Mouse (Mus musculus): Measurements from ENCODE around the gene Fam83d. TPM values are rescaled to one million over a fixed set of nuclear protein-coding genes. Genes with fewer than 3 reads are reported as not detected.

Fam83d gene
- polyA plus RNA-seq, 1 experiment from 2014 or later = 51.1 TPM

GRCm38 (mm10) chr2:158762339-158762738 lies 5.6 kb upstream of the Fam83d start:
- Histone ChIP-seq H3K4me3 (ENCODE audit: low read depth, low read length) (no peak overlapping the region), H3K4me2 (ENCODE audit: low read depth, severe bottlenecking) (no peak overlapping the region), H3K27ac (replicated peaks; ENCODE audit: low read depth, low read length) (no peak overlapping the region), H3K4me1 (ENCODE audit: control insufficient read depth, insufficient read depth, low read length) (no peaks in the 10 kb centered on the region), H3K9ac (ENCODE audit: low read length) (no peak overlapping the region), H3K9me3 (ENCODE audit: control insufficient read depth, low read length) (no peaks in the 10 kb centered on the region), H3K36me3 (ENCODE audit: control insufficient read depth, insufficient read depth, low read length) (no peaks in the 10 kb centered on the region), H3K27me3 (ENCODE audit: control insufficient read depth, insufficient read depth, low read length) (no peaks in the 10 kb centered on the region)
- ATAC-seq (ENCODE audit: insufficient number of reproducible peaks, low FRiP score, low TSS enrichment, low read depth) (no peak), DNase-seq (ENCODE audit: low spot score) (no peak)
- WGBS = 83% methylated on average over 5 of the region's 5 CpGs

GRCm38 (mm10) chr2:158768350-158768749 lies 457 bp downstream of the Fam83d start:
- Histone ChIP-seq H3K36me3 (ENCODE audit: control insufficient read depth, insufficient read depth, low read length) (peaks cover 5% of the 10 kb centered on the region; the same call in 1 of the 2 replicates), H3K9me3 (ENCODE audit: control insufficient read depth, low read length) (no peaks in the 10 kb centered on the region), H3K27me3 (ENCODE audit: control insufficient read depth, insufficient read depth, low read length) (no peaks in the 10 kb centered on the region), H3K4me1 (ENCODE audit: control insufficient read depth, insufficient read depth, low read length) (peaks cover 21% of the 10 kb centered on the region), H3K4me3 (ENCODE audit: low read depth, low read length) (peak overlapping the region; percentile 77), H3K4me2 (ENCODE audit: low read depth, severe bottlenecking) (peak overlapping the region; percentile 69), H3K27ac (replicated peaks; ENCODE audit: low read depth, low read length) (0 out of 2 replicates have a peak overlapping the region, but pooled peaks have one; percentile 53), H3K9ac (ENCODE audit: low read length) (peak overlapping the region; percentile 66)
- ATAC-seq (ENCODE audit: insufficient number of reproducible peaks, low FRiP score, low TSS enrichment, low read depth) (no peak), DNase-seq (ENCODE audit: low spot score) (peak; percentile 61)
- WGBS = 0% methylated on average over 37 of the region's 37 CpGs

GRCm38 (mm10) chr2:158768771-158769170 lies 878 bp downstream of the Fam83d start:
- peak overlapping the region; percentile 77 for H3K4me3 ChIP-seq (ENCODE audit: low read depth, low read length)
- H3K4me1 ChIP-seq (ENCODE audit: control insufficient read depth, insufficient read depth, low read length) = peaks cover 21% of the 10 kb centered on the region
- H3K9me3 ChIP-seq (ENCODE audit: control insufficient read depth, low read length) = no peaks in the 10 kb centered on the region
- H3K27ac ChIP-seq (replicated peaks; ENCODE audit: low read depth, low read length) = no peak overlapping the region
- 17% methylated on average over 5 of the region's 5 CpGs for WGBS
- H3K27me3 ChIP-seq (ENCODE audit: control insufficient read depth, insufficient read depth, low read length) = no peaks in the 10 kb centered on the region
- H3K36me3 ChIP-seq (ENCODE audit: control insufficient read depth, insufficient read depth, low read length) = peaks cover 5% of the 10 kb centered on the region; the same call in 1 of the 2 replicates
- no peak for ATAC-seq (ENCODE audit: insufficient number of reproducible peaks, low FRiP score, low TSS enrichment, low read depth)
- H3K4me2 ChIP-seq (ENCODE audit: low read depth, severe bottlenecking) = peak overlapping the region; percentile 69
- DNase-seq (ENCODE audit: low spot score) = peak; percentile 33
- H3K9ac ChIP-seq (ENCODE audit: low read length) = peak overlapping the region; percentile 12; the same call in 1 of the 2 replicates

GRCm38 (mm10) chr2:158770126-158770757 lies 2.3 kb downstream of the Fam83d start:
- Histone ChIP-seq H3K4me1 (ENCODE audit: control insufficient read depth, insufficient read depth, low read length) (peaks cover 21% of the 10 kb centered on the region), H3K27me3 (ENCODE audit: control insufficient read depth, insufficient read depth, low read length) (no peaks in the 10 kb centered on the region), H3K4me3 (ENCODE audit: low read depth, low read length) (peak overlapping the region; percentile 77), H3K4me2 (ENCODE audit: low read depth, severe bottlenecking) (peak overlapping the region; percentile 69), H3K9me3 (ENCODE audit: control insufficient read depth, low read length) (no peaks in the 10 kb centered on the region), H3K36me3 (ENCODE audit: control insufficient read depth, insufficient read depth, low read length) (peaks cover 5% of the 10 kb centered on the region; the same call in 1 of the 2 replicates), H3K9ac (ENCODE audit: low read length) (no peak overlapping the region), H3K27ac (replicated peaks; ENCODE audit: low read depth, low read length) (no peak overlapping the region)
- DNase-seq (ENCODE audit: low spot score) (no peak), ATAC-seq (ENCODE audit: insufficient number of reproducible peaks, low FRiP score, low TSS enrichment, low read depth) (no peak)
- WGBS = 44% methylated on average over 13 of the region's 13 CpGs

- DNase-seq (ENCODE audit: low spot score) (no peak), ATAC-seq (ENCODE audit: insufficient number of reproducible peaks, low FRiP score, low TSS enrichment, low read depth) (no peak)
- H3K4me3 ChIP-seq (ENCODE audit: low read depth, low read length) = no peak overlapping the region
- peaks cover 21% of the 10 kb centered on the region for H3K4me1 ChIP-seq (ENCODE audit: control insufficient read depth, insufficient read depth, low read length)
- H3K9me3 ChIP-seq (ENCODE audit: control insufficient read depth, low read length) = no peaks in the 10 kb centered on the region
- H3K9ac ChIP-seq (ENCODE audit: low read length) = no peak overlapping the region
- peak overlapping the region; percentile 3; the same call in 1 of the 2 replicates for H3K4me2 ChIP-seq (ENCODE audit: low read depth, severe bottlenecking)
- H3K36me3 ChIP-seq (ENCODE audit: control insufficient read depth, insufficient read depth, low read length) = peaks cover 5% of the 10 kb centered on the region; the same call in 1 of the 2 replicates
- no peak overlapping the region for H3K27ac ChIP-seq (replicated peaks; ENCODE audit: low read depth, low read length)
- 46% methylated on average over 11 of the region's 11 CpGs for WGBS
- H3K27me3 ChIP-seq (ENCODE audit: control insufficient read depth, insufficient read depth, low read length) = no peaks in the 10 kb centered on the region
Observed at GRCm38 (mm10) chr2:158771066-158771763, 3.3 kb downstream of the Fam83d start.

- Histone ChIP-seq H3K4me1 (ENCODE audit: control insufficient read depth, insufficient read depth, low read length) (peaks cover 21% of the 10 kb centered on the region), H3K9ac (ENCODE audit: low read length) (no peak overlapping the region), H3K9me3 (ENCODE audit: control insufficient read depth, low read length) (no peaks in the 10 kb centered on the region), H3K36me3 (ENCODE audit: control insufficient read depth, insufficient read depth, low read length) (peaks cover 5% of the 10 kb centered on the region; the same call in 1 of the 2 replicates), H3K27me3 (ENCODE audit: control insufficient read depth, insufficient read depth, low read length) (no peaks in the 10 kb centered on the region), H3K27ac (replicated peaks; ENCODE audit: low read depth, low read length) (no peak overlapping the region), H3K4me2 (ENCODE audit: low read depth, severe bottlenecking) (no peak overlapping the region), H3K4me3 (ENCODE audit: low read depth, low read length) (no peak overlapping the region)
- DNase-seq (ENCODE audit: low spot score) = no peak
- no peak for ATAC-seq (ENCODE audit: insufficient number of reproducible peaks, low FRiP score, low TSS enrichment, low read depth)
- WGBS = 92% methylated on average over 13 of the region's 13 CpGs
Observed at GRCm38 (mm10) chr2:158772808-158773207, 4.9 kb downstream of the Fam83d start.

GRCm38 (mm10) chr2:158774886-158775285 lies 7.0 kb downstream of the Fam83d start:
- 83% methylated on average over 8 of the region's 8 CpGs for WGBS
- Histone ChIP-seq H3K4me2 (ENCODE audit: low read depth, severe bottlenecking) (no peak overlapping the region), H3K27ac (replicated peaks; ENCODE audit: low read depth, low read length) (no peak overlapping the region), H3K4me3 (ENCODE audit: low read depth, low read length) (no peak overlapping the region), H3K36me3 (ENCODE audit: control insufficient read depth, insufficient read depth, low read length) (peaks cover 7% of the 10 kb centered on the region; the same call in 1 of the 2 replicates), H3K27me3 (ENCODE audit: control insufficient read depth, insufficient read depth, low read length) (no peaks in the 10 kb centered on the region), H3K4me1 (ENCODE audit: control insufficient read depth, insufficient read depth, low read length) (peaks cover 11% of the 10 kb centered on the region), H3K9ac (ENCODE audit: low read length) (no peak overlapping the region), H3K9me3 (ENCODE audit: control insufficient read depth, low read length) (no peaks in the 10 kb centered on the region)
- ATAC-seq (ENCODE audit: insufficient number of reproducible peaks, low FRiP score, low TSS enrichment, low read depth) (no peak), DNase-seq (ENCODE audit: low spot score) (no peak)

GRCm38 (mm10) chr2:158776716-158777115 lies 8.8 kb downstream of the Fam83d start:
- Histone ChIP-seq H3K27ac (replicated peaks; ENCODE audit: low read depth, low read length) (no peak overlapping the region), H3K36me3 (ENCODE audit: control insufficient read depth, insufficient read depth, low read length) (peaks cover 17% of the 10 kb centered on the region), H3K4me3 (ENCODE audit: low read depth, low read length) (no peak overlapping the region), H3K4me1 (ENCODE audit: control insufficient read depth, insufficient read depth, low read length) (no peaks in the 10 kb centered on the region), H3K27me3 (ENCODE audit: control insufficient read depth, insufficient read depth, low read length) (no peaks in the 10 kb centered on the region), H3K9me3 (ENCODE audit: control insufficient read depth, low read length) (no peaks in the 10 kb centered on the region), H3K9ac (ENCODE audit: low read length) (no peak overlapping the region), H3K4me2 (ENCODE audit: low read depth, severe bottlenecking) (no peak overlapping the region)
- ATAC-seq (ENCODE audit: insufficient number of reproducible peaks, low FRiP score, low TSS enrichment, low read depth) = no peak
- DNase-seq (ENCODE audit: low spot score) = no peak
- WGBS = 81% methylated on average over 4 of the region's 4 CpGs
